Mouse (Mus musculus): ENCODE data around the gene Kdm2b. TPM values are rescaled to one million over a fixed set of nuclear protein-coding genes. Genes with fewer than 3 reads are reported as not detected.

Gene Kdm2b
- polyA plus RNA-seq, 1 experiment = 22.4 TPM

DNA sequence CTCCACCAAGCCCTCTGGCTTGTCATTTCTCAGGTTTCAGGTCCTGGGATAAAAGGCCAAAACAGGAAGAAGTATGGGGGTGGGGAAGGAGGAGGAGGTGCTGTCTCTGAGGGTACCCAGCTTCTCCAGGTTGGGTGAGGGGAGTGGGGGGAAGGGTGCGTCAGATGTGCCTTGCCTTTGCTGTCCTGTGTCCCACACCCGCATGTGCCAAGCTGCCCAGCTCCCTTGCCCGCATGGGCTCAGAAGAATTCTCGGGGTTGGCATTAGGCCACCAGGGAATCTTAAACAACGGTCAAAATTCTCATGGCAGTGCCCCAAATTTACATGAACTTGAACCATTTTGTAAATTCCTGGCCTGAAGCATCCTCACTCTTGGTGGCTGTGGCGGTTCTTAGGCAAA is 36.8 kb upstream of the Kdm2b start:
- no peak overlapping the region for H3K4me3 ChIP-seq (ENCODE audit: insufficient read depth, low read length)
- no peaks in the 10 kb centered on the region for H3K4me1 ChIP-seq (ENCODE audit: control insufficient read depth, insufficient read depth, low read length)
- TF ChIP-seq CTCF (IDR thresholded peaks at IDR 0.05; ENCODE audit: borderline replicate concordance, insufficient read depth, low read length) (no peak), POLR2A (IDR thresholded peaks at IDR 0.05; ENCODE audit: low read depth, low read length) (no peak)
- H3K27ac ChIP-seq (ENCODE audit: insufficient read depth, low read length) = no peak overlapping the region

DNA sequence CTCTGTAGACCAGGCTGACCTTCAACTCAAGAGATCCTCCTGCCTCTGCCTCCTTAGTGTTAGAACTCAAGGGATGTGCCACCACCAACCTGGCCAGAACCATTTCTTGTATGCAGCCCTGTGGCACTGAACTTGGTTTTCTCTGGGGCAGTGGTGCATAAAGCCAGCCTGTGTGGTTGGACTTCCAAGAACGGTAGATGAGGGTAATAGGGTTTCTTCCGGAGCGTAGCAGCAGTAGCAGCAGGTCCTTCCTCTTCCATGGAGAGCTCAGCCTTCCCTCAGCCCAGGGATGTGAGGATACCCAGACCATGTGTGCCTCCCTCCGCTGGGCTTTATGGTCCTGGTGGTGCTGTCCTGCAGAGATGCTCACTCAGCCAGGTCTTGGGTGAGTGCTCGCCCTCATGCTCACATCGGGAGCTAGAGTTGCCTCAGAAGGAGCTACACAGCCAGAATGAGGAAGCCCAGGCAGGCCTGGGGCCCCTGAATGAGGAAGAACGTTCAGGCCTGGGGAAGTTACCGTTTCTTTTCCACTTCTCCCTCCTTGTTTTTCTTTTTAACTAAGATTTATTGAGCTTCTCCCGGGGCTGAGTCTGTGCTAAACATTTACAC is 35.4 kb upstream of the Kdm2b start:
- Histone ChIP-seq H3K4me3 (ENCODE audit: insufficient read depth, low read length) (no peak overlapping the region), H3K4me1 (ENCODE audit: control insufficient read depth, insufficient read depth, low read length) (no peaks in the 10 kb centered on the region), H3K27ac (ENCODE audit: insufficient read depth, low read length) (no peak overlapping the region)
- TF ChIP-seq POLR2A (IDR thresholded peaks at IDR 0.05; ENCODE audit: low read depth, low read length) (no peak), CTCF (IDR thresholded peaks at IDR 0.05; ENCODE audit: borderline replicate concordance, insufficient read depth, low read length) (no peak)

- no peak overlapping the region for H3K27ac ChIP-seq (ENCODE audit: insufficient read depth, low read length)
- no peak overlapping the region for H3K4me3 ChIP-seq (ENCODE audit: insufficient read depth, low read length)
- 0 out of 2 replicates have a peak, but pooled peaks cover 2% of the 10 kb centered on the region for H3K4me1 ChIP-seq (ENCODE audit: control insufficient read depth, insufficient read depth, low read length)
- no peak for TF ChIP-seq POLR2A (IDR thresholded peaks at IDR 0.05; ENCODE audit: low read depth, low read length)
- TF ChIP-seq CTCF (IDR thresholded peaks at IDR 0.05; ENCODE audit: borderline replicate concordance, insufficient read depth, low read length) = no peak
These were observed 34.7 kb upstream of the Kdm2b start for GRCm38 (mm10) chr5:123024312-123024711.

GRCm38 (mm10) chr5:123023049-123023448 is 33.4 kb upstream of the Kdm2b start:
- Histone ChIP-seq H3K27ac (ENCODE audit: insufficient read depth, low read length) (no peak overlapping the region), H3K4me1 (ENCODE audit: control insufficient read depth, insufficient read depth, low read length) (peaks cover 5% of the 10 kb centered on the region; the same call in 1 of the 2 replicates), H3K4me3 (ENCODE audit: insufficient read depth, low read length) (no peak overlapping the region)
- TF ChIP-seq CTCF (IDR thresholded peaks at IDR 0.05; ENCODE audit: borderline replicate concordance, insufficient read depth, low read length) (no peak), POLR2A (IDR thresholded peaks at IDR 0.05; ENCODE audit: low read depth, low read length) (no peak)

DNA sequence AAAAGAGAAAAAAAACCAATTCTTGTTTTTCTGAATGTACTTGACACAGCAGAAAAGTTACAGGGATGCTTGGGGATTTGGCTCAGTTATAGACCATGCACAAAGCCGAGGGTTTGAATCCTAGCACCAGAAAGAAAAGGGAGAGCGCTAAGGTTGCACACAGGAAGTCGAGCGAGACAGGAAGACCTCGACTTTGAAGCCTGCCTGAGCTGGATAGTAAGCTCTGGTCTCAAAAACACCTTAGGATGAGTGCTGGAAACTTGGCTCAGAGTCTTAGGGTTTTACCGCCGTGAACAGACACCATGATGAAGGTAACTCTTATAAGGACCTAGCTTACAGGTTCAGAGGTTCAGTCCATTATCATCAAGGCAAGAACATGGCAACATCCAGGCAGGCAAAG is 31.8 kb upstream of the Kdm2b start:
- Histone ChIP-seq H3K4me1 (ENCODE audit: control insufficient read depth, insufficient read depth, low read length) (peaks cover 5% of the 10 kb centered on the region; the same call in 1 of the 2 replicates), H3K4me3 (ENCODE audit: insufficient read depth, low read length) (no peak overlapping the region), H3K27ac (ENCODE audit: insufficient read depth, low read length) (no peak overlapping the region)
- TF ChIP-seq POLR2A (IDR thresholded peaks at IDR 0.05; ENCODE audit: low read depth, low read length) (no peak), CTCF (IDR thresholded peaks at IDR 0.05; ENCODE audit: borderline replicate concordance, insufficient read depth, low read length) (no peak)

- Histone ChIP-seq H3K4me1 (ENCODE audit: control insufficient read depth, insufficient read depth, low read length) (peaks cover 5% of the 10 kb centered on the region; the same call in 1 of the 2 replicates), H3K27ac (ENCODE audit: insufficient read depth, low read length) (no peak overlapping the region), H3K4me3 (ENCODE audit: insufficient read depth, low read length) (no peak overlapping the region)
- TF ChIP-seq POLR2A (IDR thresholded peaks at IDR 0.05; ENCODE audit: low read depth, low read length) = no peak
- no peak for TF ChIP-seq CTCF (IDR thresholded peaks at IDR 0.05; ENCODE audit: borderline replicate concordance, insufficient read depth, low read length)
These were observed 30.8 kb upstream of the Kdm2b start for GRCm38 (mm10) chr5:123020426-123020825.

- H3K27ac ChIP-seq (ENCODE audit: insufficient read depth, low read length) = peak overlapping the region; percentile 39; the same call in 1 of the 2 replicates
These were observed 29.9 kb upstream of the Kdm2b start for GRCm38 (mm10) chr5:123019336-123020016.

DNA sequence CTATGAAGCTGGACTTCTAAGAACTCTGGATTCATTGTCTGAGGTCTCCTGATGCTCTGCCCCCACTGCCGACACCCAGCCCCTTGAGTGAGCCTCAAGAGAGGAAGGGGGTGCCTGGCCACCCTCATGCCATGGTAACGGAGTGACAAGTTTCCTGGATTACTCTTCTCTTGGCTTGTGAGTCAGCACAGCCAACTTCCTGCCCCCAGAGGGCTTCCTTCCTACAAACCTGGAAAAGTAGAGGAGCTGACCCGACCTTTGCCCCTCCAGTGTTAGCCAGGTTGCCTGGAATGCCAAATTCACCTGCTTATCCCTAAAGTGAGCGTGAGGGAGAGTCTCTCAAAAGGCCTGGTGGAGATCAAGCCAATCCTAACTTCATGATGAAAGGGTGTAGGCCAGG is 27.9 kb upstream of the Kdm2b start:
- Histone ChIP-seq H3K4me3 (ENCODE audit: insufficient read depth, low read length) (no peak overlapping the region), H3K27ac (ENCODE audit: insufficient read depth, low read length) (no peak overlapping the region), H3K4me1 (ENCODE audit: control insufficient read depth, insufficient read depth, low read length) (peaks cover 5% of the 10 kb centered on the region; the same call in 1 of the 2 replicates)
- TF ChIP-seq POLR2A (IDR thresholded peaks at IDR 0.05; ENCODE audit: low read depth, low read length) (no peak), CTCF (IDR thresholded peaks at IDR 0.05; ENCODE audit: borderline replicate concordance, insufficient read depth, low read length) (no peak)

More at GRCm38 (mm10) chr5:123019336-123020016, 29.9 kb upstream of the Kdm2b start:
- H3K4me3 ChIP-seq (ENCODE audit: insufficient read depth, low read length) = no peak overlapping the region
- peaks cover 5% of the 10 kb centered on the region; the same call in 1 of the 2 replicates for H3K4me1 ChIP-seq (ENCODE audit: control insufficient read depth, insufficient read depth, low read length)
- no peak for TF ChIP-seq CTCF (IDR thresholded peaks at IDR 0.05; ENCODE audit: borderline replicate concordance, insufficient read depth, low read length)
- no peak for TF ChIP-seq POLR2A (IDR thresholded peaks at IDR 0.05; ENCODE audit: low read depth, low read length)

GRCm38 (mm10) chr5:123015915-123016314 is 26.3 kb upstream of the Kdm2b start:
- peak overlapping the region; percentile 86 for H3K4me3 ChIP-seq (ENCODE audit: insufficient read depth, low read length)
- TF ChIP-seq CTCF (IDR thresholded peaks at IDR 0.05; ENCODE audit: borderline replicate concordance, insufficient read depth, low read length) = no peak
- no peak for TF ChIP-seq POLR2A (IDR thresholded peaks at IDR 0.05; ENCODE audit: low read depth, low read length)
- H3K27ac ChIP-seq (ENCODE audit: insufficient read depth, low read length) = 0 out of 2 replicates have a peak overlapping the region, but pooled peaks have one; percentile 82
- peaks cover 5% of the 10 kb centered on the region; the same call in 1 of the 2 replicates for H3K4me1 ChIP-seq (ENCODE audit: control insufficient read depth, insufficient read depth, low read length)
